Mouse (Mus musculus) limb, embryonic 13.5 days (tissue): Measurements from ENCODE around the gene St6gal1. TPM values are rescaled to one million over a fixed set of nuclear protein-coding genes. Genes with fewer than 3 reads are reported as not detected.

Experiments used
- ATAC-seq: fragments of 200-750 bp; cut with Nextera tagmentation; 2 replicates; pipeline ENCODE4 v1.8.0; 2017; ENCODE audit warnings: low read depth, moderate number of reproducible peaks, moderate TSS enrichment; ENCODE audit not compliant: low FRiP score
- H3K27ac ChIP-seq: fragments of 300-500 bp; sonication (generic); 2 replicates; pipeline ENCODE4 v1.5.1; 2015; ENCODE audit warnings: inconsistent platforms, mild to moderate bottlenecking, moderate library complexity
- H3K27me3 ChIP-seq: fragments of 300-500 bp; sonication (generic); 2 replicates; pipeline ENCODE4 v1.6.1; 2015; ENCODE audit warnings: mild to moderate bottlenecking, inconsistent platforms
- H3K36me3 ChIP-seq: fragments of 300-500 bp; sonication (generic); 2 replicates; pipeline ENCODE4 v1.6.1; 2015; ENCODE audit warnings: inconsistent platforms, mild to moderate bottlenecking, moderate library complexity
- H3K4me1 ChIP-seq: fragments of 300-500 bp; sonication (generic); 2 replicates; pipeline ENCODE4 v1.6.1; 2015; ENCODE audit warnings: inconsistent platforms
- H3K4me2 ChIP-seq: fragments of 300-500 bp; sonication (generic); replicated peaks from 2 replicates; pipeline ENCODE4 v1.6.1; 2015; ENCODE audit warnings: inconsistent platforms, mild to moderate bottlenecking, moderate library complexity
- H3K4me3 ChIP-seq: fragments of 300-500 bp; sonication (generic); 2 replicates; pipeline ENCODE4 v1.5.1; 2015; ENCODE audit warnings: moderate library complexity, mild to moderate bottlenecking, inconsistent platforms
- H3K9ac ChIP-seq: fragments of 300-500 bp; sonication (generic); 2 replicates; pipeline ENCODE4 v1.6.1; 2015; ENCODE audit warnings: mild to moderate bottlenecking, inconsistent platforms
- H3K9me3 ChIP-seq: fragments of 300-500 bp; sonication (generic); 2 replicates; pipeline ENCODE4 v1.6.1; 2016; ENCODE audit warnings: inconsistent platforms
- WGBS: fragments of 180-500 bp; shearing (Covaris S2); methylation state at CpG from one replicate; pipeline ENCODE4 v1.1.7; 2015; 5-methylcytosine and 5-hydroxymethylcytosine counted together
- polyA plus RNA-seq: library from polyadenylated mRNA; unstranded; fragments of >200 nt; fragmentation: Nextera tagmentation; extraction: Ambion mirVana; gene quantifications from 2 replicates; pipeline ENCODE4 v1.2.1, GENCODE M21; 2015

Gene St6gal1
- polyA plus RNA-seq, 1 experiment from 2014 or later: 20.6 TPM

DNA sequence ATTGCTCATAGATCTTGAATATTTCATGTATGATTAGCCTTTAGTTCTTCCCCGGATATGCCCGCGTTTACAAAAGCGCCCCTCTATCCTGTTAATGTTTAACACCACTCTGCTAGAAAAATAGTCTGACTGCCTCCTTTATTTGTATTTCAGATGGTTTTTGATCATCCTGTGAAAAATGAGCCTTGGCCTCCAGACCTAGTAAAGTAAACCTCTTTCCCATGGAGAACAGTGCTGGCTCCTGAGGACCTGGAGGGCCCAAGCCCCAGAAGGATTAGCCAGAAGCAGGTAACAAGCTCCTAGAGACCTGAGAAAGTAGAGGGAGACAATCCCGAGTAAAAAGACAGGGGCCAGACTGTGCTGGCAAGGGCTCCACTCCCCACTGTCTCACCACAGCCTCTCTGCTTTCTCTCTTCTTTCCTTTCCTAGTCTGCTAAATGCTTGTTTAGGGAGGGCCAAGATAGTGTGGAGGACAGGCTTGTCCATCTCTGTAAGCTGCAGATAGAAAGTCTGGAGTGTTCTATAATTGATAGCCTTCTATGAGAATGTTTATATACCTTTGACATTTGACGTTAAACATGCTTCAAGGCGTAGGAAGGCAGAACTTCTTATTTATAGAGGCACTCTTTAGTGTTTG lies 93.0 kb downstream of the St6gal1 start:
- Histone ChIP-seq H3K9ac (no peak overlapping the region), H3K4me3 (no peak overlapping the region), H3K27me3 (no peaks in the 10 kb centered on the region), H3K4me1 (peaks cover 6% of the 10 kb centered on the region; the same call in 1 of the 2 replicates), H3K9me3 (no peaks in the 10 kb centered on the region), H3K27ac (no peak overlapping the region), H3K36me3 (peaks cover 26% of the 10 kb centered on the region), H3K4me2 (no peak overlapping the region)
- WGBS: 75% methylated on average over 7 of the region's 7 CpGs
- no peak for ATAC-seq

DNA sequence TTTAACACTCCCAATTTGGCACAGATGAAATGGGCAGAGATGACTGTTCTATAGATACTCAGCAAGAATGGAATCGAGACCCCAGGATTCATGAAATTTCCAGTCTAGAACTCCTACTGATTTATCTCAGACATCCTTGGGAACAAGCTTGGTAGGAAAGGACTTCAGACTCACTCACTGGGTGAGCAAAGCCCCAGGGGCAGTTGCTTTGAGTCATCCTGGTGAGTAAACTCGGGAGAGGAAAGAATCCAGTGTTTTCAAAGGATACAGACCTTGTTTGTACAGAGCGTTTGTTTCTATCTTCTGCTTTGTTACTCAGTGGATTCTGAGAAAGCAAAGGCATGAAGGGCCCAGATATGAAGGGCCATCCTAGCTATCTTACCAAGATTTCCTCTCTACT lies 95.5 kb downstream of the St6gal1 start:
- Histone ChIP-seq H3K4me1 (peaks cover 13% of the 10 kb centered on the region), H3K4me2 (no peak overlapping the region), H3K4me3 (no peak overlapping the region), H3K27me3 (no peaks in the 10 kb centered on the region), H3K9me3 (no peaks in the 10 kb centered on the region), H3K9ac (no peak overlapping the region), H3K36me3 (peaks cover 26% of the 10 kb centered on the region), H3K27ac (no peak overlapping the region)
- 91% methylated on average over 3 of the region's 3 CpGs for WGBS
- no peak for ATAC-seq

DNA sequence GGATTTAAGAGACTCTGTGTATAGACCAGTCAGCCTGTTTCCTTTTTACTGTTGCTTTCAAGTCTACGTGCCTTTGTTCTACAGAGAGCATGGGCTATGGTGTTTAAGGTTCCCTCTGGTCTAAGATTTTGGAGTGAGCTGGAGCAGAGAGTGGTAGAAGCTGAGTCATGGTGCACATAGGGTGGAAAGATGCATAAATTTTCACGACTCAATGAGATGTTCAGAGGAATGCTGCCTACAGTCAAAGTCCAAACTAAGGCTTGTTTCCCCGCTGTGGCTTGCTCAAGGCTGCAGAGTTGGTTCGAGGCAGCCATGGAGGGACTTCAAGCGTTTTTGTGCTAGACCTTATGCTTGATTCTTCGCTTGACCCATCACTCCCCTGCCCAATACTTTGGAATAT lies 96.0 kb downstream of the St6gal1 start:
- no peak for ATAC-seq
- no peaks in the 10 kb centered on the region for H3K9me3 ChIP-seq
- H3K4me3 ChIP-seq: no peak overlapping the region
- WGBS: 90% methylated on average over 6 of the region's 6 CpGs
- H3K27ac ChIP-seq: no peak overlapping the region
- H3K9ac ChIP-seq: no peak overlapping the region
- peaks cover 19% of the 10 kb centered on the region for H3K4me1 ChIP-seq
- no peak overlapping the region for H3K4me2 ChIP-seq
- peaks cover 26% of the 10 kb centered on the region for H3K36me3 ChIP-seq
- H3K27me3 ChIP-seq: no peaks in the 10 kb centered on the region

DNA sequence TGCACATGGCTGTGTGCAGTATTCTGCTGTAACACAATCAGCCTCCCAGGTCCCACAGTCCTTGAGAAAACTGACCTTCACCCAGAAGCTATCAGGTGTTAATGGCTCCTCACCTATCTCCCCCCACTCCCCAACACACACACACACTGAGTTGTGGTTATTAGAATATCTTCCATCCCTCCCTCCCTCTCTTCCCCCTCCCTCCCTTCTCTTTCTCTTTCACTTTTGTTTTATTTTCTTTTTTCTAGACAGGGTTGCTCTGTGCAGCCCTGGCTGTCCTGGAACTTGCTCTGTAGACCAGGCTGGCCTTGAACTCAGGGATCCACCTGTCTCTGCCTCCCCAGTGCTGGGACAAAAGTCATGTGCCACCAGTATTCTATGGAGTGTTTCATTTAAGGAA lies 97.9 kb downstream of the St6gal1 start:
- Histone ChIP-seq H3K36me3 (peaks cover 29% of the 10 kb centered on the region), H3K9ac (no peak overlapping the region), H3K9me3 (no peaks in the 10 kb centered on the region), H3K4me2 (no peak overlapping the region), H3K27me3 (no peaks in the 10 kb centered on the region), H3K4me1 (peaks cover 20% of the 10 kb centered on the region), H3K4me3 (no peak overlapping the region), H3K27ac (no peak overlapping the region; the same call in 1 of the 2 replicates)
- 0 out of 2 replicates have a peak, but pooled peaks have one; percentile 10 for ATAC-seq

DNA sequence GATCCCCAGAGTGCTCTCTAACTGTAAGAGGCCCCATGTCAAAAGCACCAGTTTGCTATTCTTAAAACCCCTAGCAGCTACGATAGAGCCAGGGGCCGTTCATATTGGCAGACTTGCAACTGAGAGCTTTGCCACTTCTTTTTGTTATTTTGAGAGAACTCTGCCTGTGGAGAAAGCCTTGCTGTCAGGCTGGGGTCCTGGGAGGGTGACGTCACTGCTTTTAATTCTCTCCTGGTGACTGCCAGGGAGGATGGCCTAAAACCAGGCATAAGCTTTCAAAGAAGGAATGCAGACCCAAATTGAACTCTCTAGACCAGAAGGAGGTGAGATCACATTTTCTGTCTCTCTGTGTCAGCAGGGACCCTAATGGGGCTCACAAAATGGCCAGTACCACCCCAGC lies 99.4 kb downstream of the St6gal1 start:
- Histone ChIP-seq H3K4me1 (peaks cover 20% of the 10 kb centered on the region), H3K4me3 (no peak overlapping the region), H3K27ac (no peak overlapping the region; the same call in 1 of the 2 replicates), H3K9ac (no peak overlapping the region), H3K9me3 (no peaks in the 10 kb centered on the region), H3K4me2 (no peak overlapping the region), H3K36me3 (peaks cover 34% of the 10 kb centered on the region), H3K27me3 (no peaks in the 10 kb centered on the region)
- no peak for ATAC-seq
- 45% methylated on average over 3 of the region's 3 CpGs for WGBS

DNA sequence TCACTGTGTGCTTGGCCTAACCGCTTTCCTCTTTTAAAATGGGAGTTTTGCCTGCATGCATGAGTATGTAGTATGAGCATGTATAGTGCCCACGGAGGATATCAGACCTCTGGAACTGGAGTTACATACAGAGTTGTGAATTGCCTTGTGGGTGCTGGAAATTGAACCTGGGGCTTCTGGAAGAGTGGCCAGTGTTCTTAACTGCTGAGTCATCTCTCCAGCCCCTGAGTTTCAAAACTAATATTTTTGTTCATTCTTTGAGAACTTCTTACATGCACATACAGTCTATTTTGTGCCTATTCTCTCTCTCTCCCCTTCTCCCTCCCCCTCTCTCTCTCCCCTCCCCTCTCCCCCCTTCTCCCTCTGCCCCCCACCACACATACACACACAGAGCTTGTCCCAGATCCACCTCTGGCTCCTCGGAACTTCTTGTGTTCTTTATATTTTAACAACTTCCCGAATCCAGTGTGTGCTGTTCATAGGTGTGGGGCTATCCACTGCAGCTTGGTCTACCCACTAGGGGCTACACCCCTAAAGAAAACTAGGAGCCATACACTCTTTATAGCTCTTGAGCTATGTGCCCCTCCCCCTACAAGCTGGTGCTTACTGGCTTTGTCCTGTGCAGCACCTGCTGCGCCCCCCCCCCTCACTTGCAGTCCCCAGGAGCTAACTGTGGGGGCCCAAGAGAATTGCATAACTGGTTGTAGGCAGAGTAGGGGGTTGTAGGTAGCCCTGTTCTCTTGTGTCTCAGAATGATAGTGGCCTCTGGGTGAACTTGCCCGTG lies 100.5 kb downstream of the St6gal1 start:
- H3K4me3 ChIP-seq: no peak overlapping the region
- no peaks in the 10 kb centered on the region for H3K27me3 ChIP-seq
- H3K4me2 ChIP-seq: no peak overlapping the region
- H3K27ac ChIP-seq: no peak overlapping the region
- H3K9ac ChIP-seq: no peak overlapping the region
- no peak for ATAC-seq
- H3K4me1 ChIP-seq: peaks cover 20% of the 10 kb centered on the region
- H3K36me3 ChIP-seq: peaks cover 38% of the 10 kb centered on the region
- H3K9me3 ChIP-seq: no peaks in the 10 kb centered on the region
- WGBS: 70% methylated on average over 6 of the region's 6 CpGs

DNA sequence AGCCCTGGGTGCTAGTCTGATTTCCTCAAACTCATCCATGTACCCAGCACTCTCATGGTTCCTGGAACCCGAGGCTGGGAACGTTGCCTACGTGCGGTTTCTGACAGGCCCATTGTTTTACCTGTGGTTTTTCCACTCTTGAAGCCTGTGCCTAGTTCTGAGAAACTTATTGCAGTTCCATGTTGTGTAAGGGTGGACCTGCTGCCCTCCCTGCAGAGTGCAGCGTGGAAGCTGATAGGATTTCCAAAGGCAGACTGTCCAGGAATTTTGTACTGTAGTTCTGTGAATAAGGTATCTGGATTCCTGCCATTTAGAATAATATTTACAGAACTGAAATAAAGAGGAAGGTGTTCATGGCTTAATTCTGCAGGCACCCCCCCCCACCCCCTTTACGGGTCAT lies 102.1 kb downstream of the St6gal1 start:
- Histone ChIP-seq H3K9me3 (no peaks in the 10 kb centered on the region), H3K4me3 (no peak overlapping the region), H3K4me2 (no peak overlapping the region), H3K9ac (no peak overlapping the region), H3K4me1 (peaks cover 20% of the 10 kb centered on the region), H3K36me3 (peaks cover 31% of the 10 kb centered on the region), H3K27me3 (no peaks in the 10 kb centered on the region), H3K27ac (no peak overlapping the region)
- no peak for ATAC-seq
- 85% methylated on average over 6 of the region's 6 CpGs for WGBS

DNA sequence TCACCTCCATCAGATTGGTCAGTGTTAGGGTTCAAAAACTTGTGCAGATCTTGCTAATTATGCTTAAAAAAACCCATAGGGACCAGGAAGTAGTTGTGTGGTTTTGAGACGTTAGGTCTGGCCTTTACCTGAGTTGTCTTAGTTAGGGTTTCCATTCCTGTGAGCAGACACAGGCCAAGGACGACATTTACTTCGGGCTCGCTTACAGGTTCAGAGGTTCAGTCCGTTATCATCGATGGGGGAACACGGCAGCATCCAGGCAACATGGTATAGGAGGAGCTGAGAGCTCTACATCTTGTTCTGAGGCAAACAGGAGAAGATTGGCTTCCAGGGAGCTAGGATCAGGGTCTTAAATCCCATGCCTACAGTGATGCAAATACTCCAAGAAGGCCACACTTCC lies 102.7 kb downstream of the St6gal1 start:
- Histone ChIP-seq H3K9ac (no peak overlapping the region), H3K4me1 (peaks cover 20% of the 10 kb centered on the region), H3K4me3 (no peak overlapping the region), H3K4me2 (no peak overlapping the region), H3K27ac (no peak overlapping the region), H3K27me3 (no peaks in the 10 kb centered on the region), H3K9me3 (no peaks in the 10 kb centered on the region), H3K36me3 (peaks cover 31% of the 10 kb centered on the region)
- no peak for ATAC-seq
- WGBS: 95% methylated on average over 7 of the region's 7 CpGs

DNA sequence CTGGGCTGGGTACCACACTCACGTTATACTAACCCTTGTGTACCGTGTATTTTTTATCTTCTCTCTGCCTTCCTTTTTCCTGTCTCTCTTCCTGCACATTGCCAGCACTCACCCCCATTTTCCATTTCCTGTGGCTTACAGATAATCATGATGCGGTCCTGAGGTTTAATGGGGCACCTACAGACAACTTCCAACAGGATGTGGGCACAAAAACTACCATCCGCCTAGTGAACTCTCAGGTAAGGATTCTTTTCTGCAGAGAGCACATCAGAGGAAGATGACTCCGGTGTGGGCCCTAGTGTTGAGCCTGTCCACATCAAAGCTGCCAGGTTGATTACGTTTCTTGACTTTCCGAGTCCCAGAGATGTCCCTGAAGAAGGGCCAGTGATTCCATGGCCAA lies 103.7 kb downstream of the St6gal1 start:
- Histone ChIP-seq H3K4me3 (no peak overlapping the region), H3K9me3 (no peaks in the 10 kb centered on the region), H3K9ac (no peak overlapping the region), H3K4me1 (peaks cover 16% of the 10 kb centered on the region), H3K27me3 (no peaks in the 10 kb centered on the region), H3K36me3 (peaks cover 31% of the 10 kb centered on the region), H3K4me2 (no peak overlapping the region), H3K27ac (no peak overlapping the region)
- whole genome bisulfite sequencing: 90% methylated on average over 7 of the region's 7 CpGs
- ATAC-seq: no peak

DNA sequence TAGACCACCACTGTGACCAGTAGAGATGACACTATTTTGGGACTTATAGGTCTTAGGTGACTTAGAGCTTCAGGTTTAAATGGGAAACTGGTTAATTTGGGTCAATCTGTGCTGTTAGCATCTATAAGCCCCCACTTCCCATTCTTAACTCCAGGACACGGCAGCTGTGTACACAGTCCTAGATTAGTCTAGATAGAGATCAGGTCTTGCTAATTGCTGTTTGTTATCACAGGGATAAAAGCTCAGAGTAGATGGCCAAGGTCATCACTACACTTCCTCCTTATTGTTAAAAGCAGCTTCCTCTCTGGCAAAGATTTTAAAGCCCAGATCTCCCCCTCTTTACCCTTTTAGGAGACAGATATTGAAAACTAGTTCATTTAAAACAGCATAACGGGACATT lies 107.6 kb downstream of the St6gal1 start:
- Histone ChIP-seq H3K4me3 (no peak overlapping the region), H3K9ac (no peak overlapping the region), H3K27me3 (no peaks in the 10 kb centered on the region), H3K36me3 (peaks cover 47% of the 10 kb centered on the region), H3K4me1 (no peaks in the 10 kb centered on the region), H3K9me3 (no peaks in the 10 kb centered on the region), H3K27ac (no peak overlapping the region), H3K4me2 (no peak overlapping the region)
- no peak for ATAC-seq
- 68% methylated on average over 2 of the region's 2 CpGs for WGBS

DNA sequence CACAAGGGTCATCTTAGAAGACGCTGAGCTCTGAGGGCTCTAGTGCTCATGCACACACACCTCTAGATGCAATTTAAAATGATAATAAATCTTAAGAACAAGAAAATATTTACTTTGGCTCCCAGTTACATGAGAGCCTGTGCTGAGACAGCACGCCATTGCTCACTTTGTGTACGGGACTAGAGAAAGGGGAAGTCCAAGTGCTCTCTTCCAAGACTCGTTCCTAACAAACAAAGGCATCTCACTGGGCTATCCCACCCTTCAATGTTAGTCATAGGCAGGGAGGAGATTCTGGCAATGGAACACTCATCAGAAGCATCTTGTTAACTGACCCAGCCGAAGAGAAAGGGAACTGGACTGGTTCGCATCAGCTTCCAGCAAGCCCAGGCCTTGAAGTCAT lies 108.1 kb downstream of the St6gal1 start:
- no peak for ATAC-seq
- WGBS: 83% methylated on average over 6 of the region's 6 CpGs

DNA sequence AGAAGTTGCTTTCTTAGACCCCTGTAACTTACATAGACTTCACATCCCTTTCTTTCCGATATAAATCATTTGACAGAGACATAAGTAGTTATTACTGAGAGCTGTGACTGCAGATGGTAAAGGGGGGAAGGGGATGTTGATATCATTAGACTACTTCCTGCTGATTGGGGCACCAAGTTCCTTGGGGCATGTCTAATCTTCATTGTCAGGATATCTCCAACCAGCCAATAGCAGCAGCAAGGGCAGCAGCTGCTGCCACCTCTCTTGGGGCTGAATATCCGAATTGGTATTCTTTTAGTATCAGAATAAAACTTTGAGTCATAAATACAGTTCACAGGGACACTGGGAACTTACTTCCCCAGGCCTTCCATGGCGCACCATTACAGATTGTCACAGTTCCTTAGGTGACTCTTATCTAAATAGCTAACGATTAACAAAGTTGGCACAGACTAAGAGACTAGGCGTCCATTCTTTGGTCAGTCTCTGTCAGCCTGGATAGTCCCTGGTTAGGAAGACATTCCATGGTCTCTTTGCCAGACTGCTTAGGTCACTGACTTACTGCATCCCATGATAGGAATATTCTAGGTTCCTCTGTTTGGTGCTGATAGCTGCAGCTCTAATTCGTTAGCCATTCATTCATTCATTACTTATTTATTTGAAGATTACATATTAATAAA lies 109.5 kb downstream of the St6gal1 start:
- Histone ChIP-seq H3K4me1 (no peaks in the 10 kb centered on the region), H3K4me2 (no peak overlapping the region), H3K9ac (no peak overlapping the region), H3K36me3 (peaks cover 34% of the 10 kb centered on the region), H3K4me3 (no peak overlapping the region), H3K27ac (no peak overlapping the region), H3K9me3 (no peaks in the 10 kb centered on the region), H3K27me3 (no peaks in the 10 kb centered on the region)
- ATAC-seq: no peak
- 89% methylated on average over 6 of the region's 6 CpGs for WGBS

More for the DNA sequence above, 108.1 kb downstream of the St6gal1 start:
- no peak overlapping the region for H3K4me3 ChIP-seq
- peaks cover 42% of the 10 kb centered on the region for H3K36me3 ChIP-seq
- H3K27me3 ChIP-seq: no peaks in the 10 kb centered on the region
- H3K27ac ChIP-seq: no peak overlapping the region
- H3K9ac ChIP-seq: no peak overlapping the region
- H3K9me3 ChIP-seq: no peaks in the 10 kb centered on the region
- no peak overlapping the region for H3K4me2 ChIP-seq
- no peaks in the 10 kb centered on the region for H3K4me1 ChIP-seq
